ENCODE assay signal across 19 mouse cellular contexts in the genomic region with DNA sequence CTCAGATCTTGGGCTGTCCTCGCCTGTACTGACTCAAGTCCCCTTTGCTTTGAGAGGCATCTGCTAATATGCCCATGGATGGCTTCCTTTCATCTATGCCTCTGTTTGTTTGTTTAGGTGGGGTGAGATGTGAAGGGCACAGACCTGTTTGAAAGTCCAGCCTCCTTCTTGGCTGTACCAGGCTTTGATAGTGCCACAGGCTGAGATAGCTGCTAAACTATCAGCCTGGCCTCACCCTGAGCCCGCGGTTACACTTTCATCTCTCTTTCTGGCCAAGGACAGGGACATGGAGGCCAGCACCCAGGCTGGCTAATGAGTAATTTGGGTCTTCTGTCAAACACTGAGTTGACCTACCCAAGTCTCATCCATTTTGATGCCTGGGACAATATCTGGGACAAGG.
A peak's percentile ranks its signal among the peaks of the same experiment; 100 is the strongest.
DNase-seq lines count a peak whose midpoint lies in the region; ATAC-seq and TF ChIP-seq lines count a peak whose summit lies in the region.
"Had no signal": no experiment of that assay in that cellular context is flagged by ENCODE, and none has a peak within 500 bp of the region (broad histone marks: within the 10 kb centered on the region; RNA-seq: fewer than 3 reads in every experiment).

No protein-coding gene starts in this region.

- no peak overlapping the region for H3K4me2 ChIP-seq in heart, embryonic 11.5 days
- no peak overlapping the region for H3K4me2 ChIP-seq in hindbrain, embryonic 14.5 days (replicated peaks)
- no peak overlapping the region for H3K4me2 ChIP-seq in intestine, embryonic 16.5 days (ENCODE audit: low read depth, low read length)
- H3K4me2 ChIP-seq: embryonic facial prominence, embryonic 15.5 days; hindbrain, embryonic 15.5 days; limb, embryonic 12.5 days had no signal

- H3K4me1 ChIP-seq in heart, embryonic 11.5 days (ENCODE audit: control insufficient read depth, insufficient read depth, low read length): peaks cover 46% of the 10 kb centered on the region
- peaks cover 55% of the 10 kb centered on the region for H3K4me1 ChIP-seq in hindbrain, embryonic 10.5 days (replicated peaks)
- H3K4me1 ChIP-seq in hindbrain, embryonic 14.5 days (replicated peaks; ENCODE audit: control insufficient read depth, insufficient read depth, low read length): peaks cover 16% of the 10 kb centered on the region; the same call in 1 of the 2 replicates
- peaks cover 35% of the 10 kb centered on the region for H3K4me1 ChIP-seq in intestine, embryonic 16.5 days (ENCODE audit: control insufficient read depth, insufficient read depth, low read length)
- peaks cover 30% of the 10 kb centered on the region; the same call in 1 of the 2 replicates for H3K4me1 ChIP-seq in small intestine, adult 2 months (ENCODE audit: control insufficient read depth, insufficient read depth, insufficient read length, low read length)

- intact Hi-C loops in gastrocnemius, postnatal 14 days (cut with DNase I; ENCODE audit: low total_unique reads): no loop called here

- no peak for DNase-seq in heart, postnatal 4 days
- DNase-seq in hindbrain, embryonic 10.5 days (ENCODE audit: low spot score): no peak
- DNase-seq in hindbrain, embryonic 14.5 days (ENCODE audit: low spot score): no peak
- no peak for DNase-seq in gastrocnemius, postnatal 14 days
- DNase-seq: cerebellum, adult 11 months; cerebellum, adult 9-11 months; gastrocnemius, postnatal 25 days; kidney, postnatal 25 days; layer of hippocampus, postnatal 36 days; right cerebral cortex, postnatal 4 days had no signal

- 0 out of 2 replicates have a peak overlapping the region, but pooled peaks have one; percentile 51 for H3K27ac ChIP-seq in heart, embryonic 11.5 days (ENCODE audit: low read depth, low read length)
- H3K27ac ChIP-seq in hindbrain, embryonic 10.5 days: peak overlapping the region; percentile 56; the same call in 1 of the 2 replicates
- no peak overlapping the region for H3K27ac ChIP-seq in hindbrain, embryonic 14.5 days
- no peak overlapping the region for H3K27ac ChIP-seq in intestine, embryonic 16.5 days (ENCODE audit: low read length)
- peak overlapping the region; percentile 23; the same call in 1 of the 2 replicates for H3K27ac ChIP-seq in small intestine, adult 2 months (ENCODE audit: insufficient read depth, low read depth, low read length)
- H3K27ac ChIP-seq: embryonic facial prominence, embryonic 15.5 days; hindbrain, embryonic 15.5 days; limb, embryonic 12.5 days; macrophage had no signal

- no peaks in the 10 kb centered on the region for H3K27me3 ChIP-seq in heart, embryonic 11.5 days (ENCODE audit: control insufficient read depth, insufficient read depth, low read length)
- peaks cover 37% of the 10 kb centered on the region for H3K27me3 ChIP-seq in hindbrain, embryonic 10.5 days (ENCODE audit: insufficient read depth, poor library complexity, severe bottlenecking)
- H3K27me3 ChIP-seq in hindbrain, embryonic 14.5 days (ENCODE audit: control insufficient read depth, insufficient read depth, low read length): peaks cover 5% of the 10 kb centered on the region; the same call in 1 of the 2 replicates
- H3K27me3 ChIP-seq in intestine, embryonic 16.5 days (replicated peaks; ENCODE audit: control insufficient read depth, insufficient read depth, low read length): no peaks in the 10 kb centered on the region
- no peaks in the 10 kb centered on the region for H3K27me3 ChIP-seq in small intestine, adult 2 months (ENCODE audit: control insufficient read depth, insufficient read depth, low read length)
- H3K27me3 ChIP-seq: embryonic facial prominence, embryonic 15.5 days; hindbrain, embryonic 15.5 days had no signal

- ATAC-seq in heart, embryonic 11.5 days (replicated peaks; ENCODE audit: insufficient number of reproducible peaks, low FRiP score, low TSS enrichment): no peak
- ATAC-seq in hindbrain, embryonic 14.5 days (ENCODE audit: low FRiP score): no peak
- peak; percentile 75 for ATAC-seq in intestine, embryonic 16.5 days
- ATAC-seq: forebrain, embryonic 16.5 days; lung, postnatal 0 days had no signal

- 71% methylated on average over 3 of the region's 3 CpGs for WGBS in heart, embryonic 11.5 days (ENCODE audit: insufficient replicate concordance)
- 90% methylated on average over 3 of the region's 3 CpGs for WGBS in hindbrain, embryonic 10.5 days
- WGBS in hindbrain, embryonic 14.5 days: 95% methylated on average over 3 of the region's 3 CpGs
- WGBS in intestine, embryonic 16.5 days: 57% methylated on average over 3 of the region's 3 CpGs
- WGBS in small intestine, adult 2 months: 29% methylated on average over 3 of the region's 3 CpGs

- no peak overlapping the region for H3K9ac ChIP-seq in heart, embryonic 11.5 days (ENCODE audit: low read depth, low read length)
- H3K9ac ChIP-seq in hindbrain, embryonic 14.5 days: no peak overlapping the region
- no peak overlapping the region for H3K9ac ChIP-seq in intestine, embryonic 16.5 days (ENCODE audit: low read depth, low read length)
- H3K9ac ChIP-seq: embryonic facial prominence, embryonic 15.5 days; hindbrain, embryonic 15.5 days; limb, embryonic 12.5 days had no signal

- no peaks in the 10 kb centered on the region for H3K36me3 ChIP-seq in heart, embryonic 11.5 days (ENCODE audit: control insufficient read depth, insufficient read depth, low read length)
- H3K36me3 ChIP-seq in hindbrain, embryonic 10.5 days: no peaks in the 10 kb centered on the region
- no peaks in the 10 kb centered on the region for H3K36me3 ChIP-seq in hindbrain, embryonic 14.5 days (replicated peaks; ENCODE audit: control insufficient read depth, insufficient read depth)
- no peaks in the 10 kb centered on the region for H3K36me3 ChIP-seq in intestine, embryonic 16.5 days (ENCODE audit: control insufficient read depth, insufficient read depth, low read length)
- no peaks in the 10 kb centered on the region for H3K36me3 ChIP-seq in small intestine, adult 2 months (ENCODE audit: control insufficient read depth, insufficient read depth, low read length)
- H3K36me3 ChIP-seq: embryonic facial prominence, embryonic 15.5 days; hindbrain, embryonic 15.5 days; limb, embryonic 12.5 days had no signal

- TF ChIP-seq CTCF in small intestine, adult 2 months (IDR thresholded peaks at IDR 0.05; ENCODE audit: extremely low read depth, insufficient read length, insufficient replicate concordance, low read depth, low read length): no peak

- no peaks in the 10 kb centered on the region for H3K9me3 ChIP-seq in heart, embryonic 11.5 days (replicated peaks; ENCODE audit: control insufficient read depth, low read length)
- H3K9me3 ChIP-seq in hindbrain, embryonic 10.5 days: no peaks in the 10 kb centered on the region
- no peaks in the 10 kb centered on the region for H3K9me3 ChIP-seq in hindbrain, embryonic 14.5 days (ENCODE audit: control insufficient read depth, low read length)
- H3K9me3 ChIP-seq in intestine, embryonic 16.5 days (ENCODE audit: control insufficient read depth, low read length): no peaks in the 10 kb centered on the region
- H3K9me3 ChIP-seq: embryonic facial prominence, embryonic 15.5 days; hindbrain, embryonic 15.5 days; limb, embryonic 12.5 days had no signal

- no peak for TF ChIP-seq POLR2A in small intestine, adult 2 months (IDR thresholded peaks at IDR 0.05; ENCODE audit: low read depth, low read length)

- no peak overlapping the region for H3K4me3 ChIP-seq in heart, embryonic 11.5 days (ENCODE audit: low read depth, low read length)
- H3K4me3 ChIP-seq in hindbrain, embryonic 10.5 days: no peak overlapping the region
- no peak overlapping the region for H3K4me3 ChIP-seq in hindbrain, embryonic 14.5 days (replicated peaks; ENCODE audit: low read length)
- no peak overlapping the region for H3K4me3 ChIP-seq in intestine, embryonic 16.5 days (ENCODE audit: low read length)
- H3K4me3 ChIP-seq in small intestine, adult 2 months (ENCODE audit: low read depth, low read length): no peak overlapping the region
- H3K4me3 ChIP-seq: embryonic facial prominence, embryonic 15.5 days; hindbrain, embryonic 15.5 days; limb, embryonic 12.5 days had no signal

Comparison
In these comparisons a context has a peak if more than half of its experiments do, and no peak if none do; other contexts are left out.
1. H3K27ac ChIP-seq: peak in heart, embryonic 11.5 days (single experiment), hindbrain, embryonic 10.5 days (single experiment) and small intestine, adult 2 months (single experiment); none in hindbrain, embryonic 14.5 days (single experiment) and intestine, embryonic 16.5 days (single experiment).